Mouse (Mus musculus) layer of hippocampus, postnatal 25 days (tissue): Measurements from ENCODE around the gene Clec3b. TPM values are rescaled to one million over a fixed set of nuclear protein-coding genes. Genes with fewer than 3 reads are reported as not detected.

Source experiments
- total RNA-seq, 2 experiments: library from RNA; stranded (reverse); gene quantifications; 2 replicates each; pipeline ENCODE4 v1.2.3; 2021

The Clec3b gene
- total RNA-seq, 2 experiments from 2014 or later, result 3.1 to 3.9 TPM

Other genes starting within 250 kb of the Clec3b start
- 1 to 10 TPM; 6.7 to 6.9 TPM for gene Zfp105, start 227.9 kb upstream of the Clec3b start, total RNA-seq
- 10 to 100 TPM; 24.8 to 26.8 TPM for gene 1110059G10Rik, start 199.9 kb upstream of the Clec3b start, total RNA-seq
- 1 to 10 TPM; 1.1 to 1.7 TPM for gene Kif15, start 199.9 kb upstream of the Clec3b start, total RNA-seq
- 10 to 100 TPM; 26.3 to 28.9 TPM for gene Tmem42, start 129.6 kb upstream of the Clec3b start, total RNA-seq
- gene Tgm4, start 116.2 kb upstream of the Clec3b start, total RNA-seq, result 1 to 10 TPM; 1.7 to 2.0 TPM
- gene Zdhhc3, start 37.7 kb upstream of the Clec3b start, total RNA-seq, result 10 to 100 TPM; 61.9 to 64.1 TPM
- gene Exosc7, start 37.7 kb upstream of the Clec3b start, total RNA-seq, result 10 to 100 TPM; 40.0 to 42.9 TPM
- gene Cdcp1, start 65.1 kb downstream of the Clec3b start, total RNA-seq, result not detected
- 10 to 100 TPM; 42.0 to 45.1 TPM for gene Tmem158, start 109.8 kb downstream of the Clec3b start, total RNA-seq
- 10 to 100 TPM; 45.7 to 46.6 TPM for gene Lars2, start 216.0 kb downstream of the Clec3b start, total RNA-seq